Mouse (Mus musculus): ENCODE data around the gene Shh. TPM values are rescaled to one million over a fixed set of nuclear protein-coding genes. Genes with fewer than 3 reads are reported as not detected.

The Shh gene
- polyA plus RNA-seq (2012; ENCODE audit: low replicate concordance): not detected in 2 replicates

DNA sequence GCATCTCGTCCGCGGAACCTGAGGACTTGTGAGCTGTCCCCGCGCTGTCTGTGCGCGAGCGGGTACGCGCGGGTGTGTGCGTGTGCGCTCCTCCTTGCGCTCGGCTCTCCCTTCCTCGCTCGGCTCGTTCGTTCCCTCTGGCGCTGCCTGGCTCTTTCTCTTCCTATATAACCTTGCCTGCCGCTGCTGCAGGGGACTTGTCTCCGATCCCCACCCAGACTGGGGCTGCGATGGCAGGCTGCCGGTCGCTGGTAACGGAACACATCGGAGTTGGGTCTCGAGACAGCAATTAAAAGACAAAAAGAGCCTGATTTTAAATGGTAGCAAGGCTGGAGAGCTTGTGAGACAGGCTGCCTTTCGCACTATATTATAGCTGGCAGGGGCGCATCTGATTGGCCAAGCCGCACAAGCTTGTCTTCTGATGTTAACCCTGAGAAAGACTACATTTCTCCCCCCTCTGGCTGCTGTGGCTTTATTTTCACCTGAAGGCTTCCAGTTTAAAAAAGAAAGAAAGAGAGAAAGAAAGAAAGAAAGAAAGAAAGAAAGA lies at the start of gene Shh:
Gene Shh, minus strand, starts transcription at position 497 of the 547 bp plus-strand sequence.

Other genes starting within 250 kb of the Shh start
- not detected in 2 replicates for gene Cnpy1, start 221.4 kb downstream of the Shh start, polyA plus RNA-seq (2012; ENCODE audit: low replicate concordance)
- 45.1 and 77.5 TPM in 2 replicates for gene Rbm33, start 150.1 kb downstream of the Shh start, polyA plus RNA-seq (2012; ENCODE audit: low replicate concordance)